Mouse (Mus musculus) liver, embryonic 14.5 days (tissue): ENCODE measurements around the gene Hmcn1.

Experiments
- CTCF ChIP-seq: IDR thresholded peaks from 2 replicates; pipeline ENCODE4 v1.5.1; 2016; ENCODE audit warnings: antibody characterized with exemption, low read depth, control low read depth
- EP300 ChIP-seq: IDR thresholded peaks from 2 replicates; pipeline ENCODE4 v1.6.1; 2016; ENCODE audit warnings: antibody characterized with exemption, low read depth

DNA sequence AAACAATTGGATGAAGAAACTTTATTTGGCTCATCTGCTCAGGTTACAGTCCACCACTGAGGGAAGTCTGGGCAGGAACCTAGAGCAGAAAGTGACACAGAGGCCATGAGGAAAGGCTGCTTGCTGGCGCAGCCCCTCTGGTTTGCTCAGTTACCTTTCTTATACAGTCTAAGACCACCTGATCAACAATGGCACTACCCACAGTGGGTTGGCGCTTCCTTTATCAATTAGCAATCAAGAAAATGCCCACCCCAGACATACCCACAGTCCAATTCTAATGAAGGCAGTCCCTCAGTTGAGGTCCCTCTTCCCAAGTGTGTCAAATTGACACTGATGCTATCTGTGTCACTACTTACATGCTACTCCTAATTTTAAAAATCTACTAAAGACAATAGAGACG lies 14.6 kb downstream of the Hmcn1 start:
- no peak for TF ChIP-seq CTCF
- TF ChIP-seq EP300: no peak
